Mouse (Mus musculus): ENCODE data around the gene Tmem131. TPM values are rescaled to one million over a fixed set of nuclear protein-coding genes. Genes with fewer than 3 reads are reported as not detected.

The Tmem131 gene
- polyA plus RNA-seq, 1 experiment from 2014 or later = 6.8 TPM

DNA sequence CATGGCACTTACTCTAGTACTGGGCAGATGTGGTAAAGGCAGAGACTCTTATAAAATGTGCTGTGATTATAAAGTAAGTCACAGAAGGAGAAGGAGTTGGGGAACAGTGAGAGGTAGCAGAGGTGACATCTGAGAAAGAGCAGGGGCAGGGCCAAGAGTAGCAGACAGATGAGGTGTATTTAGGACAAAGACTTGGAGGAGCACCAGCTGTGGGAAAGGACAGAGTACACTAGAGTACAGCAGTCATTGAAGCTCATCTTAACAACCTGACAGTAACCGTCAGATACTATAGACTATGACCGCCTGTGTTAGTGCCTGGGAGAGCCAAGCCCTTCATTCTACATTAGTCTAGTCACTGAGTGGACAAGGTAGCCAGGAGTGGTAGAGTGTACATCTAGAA lies 102.5 kb downstream of the Tmem131 start:
- no peak for DNase-seq (ENCODE audit: low spot score)
- no peak for ATAC-seq (ENCODE audit: low FRiP score, low TSS enrichment)
- H3K9ac ChIP-seq (ENCODE audit: low read length) = no peak overlapping the region
- H3K27me3 ChIP-seq (ENCODE audit: control insufficient read depth, insufficient read depth, low read length) = no peaks in the 10 kb centered on the region
- H3K9me3 ChIP-seq (ENCODE audit: control insufficient read depth, low read length) = no peaks in the 10 kb centered on the region
- no peak overlapping the region for H3K4me3 ChIP-seq (ENCODE audit: low read depth, low read length)
- no peaks in the 10 kb centered on the region for H3K4me1 ChIP-seq (replicated peaks; ENCODE audit: control insufficient read depth, insufficient read depth)
- WGBS = 90% methylated on average over 2 of the region's 2 CpGs
- H3K36me3 ChIP-seq (ENCODE audit: control insufficient read depth, insufficient read depth, low read length) = peaks cover 16% of the 10 kb centered on the region
- H3K27ac ChIP-seq (replicated peaks) = no peak overlapping the region
- H3K4me2 ChIP-seq (replicated peaks; ENCODE audit: low read depth) = no peak overlapping the region
- TF ChIP-seq EP300 (optimal IDR thresholded peaks at IDR 0.05) (no peak), CTCF (IDR thresholded peaks at IDR 0.05; ENCODE audit: low read depth) (no peak)

DNA sequence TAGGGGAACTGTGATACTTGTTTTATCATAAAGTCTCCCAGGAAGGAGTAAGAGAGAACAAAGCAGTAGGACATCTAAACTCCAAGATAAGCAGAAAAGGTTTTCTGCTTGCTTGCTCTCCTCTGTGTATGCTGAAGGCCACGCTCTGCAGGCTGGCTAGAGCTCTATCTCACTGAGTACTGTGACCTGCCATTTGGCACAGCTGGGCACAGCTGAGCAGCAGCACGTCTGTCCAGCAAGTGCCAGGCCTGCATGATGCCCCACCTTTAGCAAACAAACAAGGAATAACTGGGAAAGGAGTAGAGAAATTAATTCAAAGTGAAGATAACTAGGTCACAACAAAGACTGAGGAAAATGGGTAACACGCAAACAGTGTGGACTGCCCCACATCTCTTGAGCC lies 103.6 kb downstream of the Tmem131 start:
- Histone ChIP-seq H3K36me3 (ENCODE audit: control insufficient read depth, insufficient read depth, low read length) (peaks cover 16% of the 10 kb centered on the region), H3K27ac (replicated peaks) (no peak overlapping the region), H3K4me3 (ENCODE audit: low read depth, low read length) (no peak overlapping the region), H3K4me2 (replicated peaks; ENCODE audit: low read depth) (no peak overlapping the region), H3K27me3 (ENCODE audit: control insufficient read depth, insufficient read depth, low read length) (no peaks in the 10 kb centered on the region), H3K9ac (ENCODE audit: low read length) (no peak overlapping the region), H3K9me3 (ENCODE audit: control insufficient read depth, low read length) (no peaks in the 10 kb centered on the region), H3K4me1 (replicated peaks; ENCODE audit: control insufficient read depth, insufficient read depth) (no peaks in the 10 kb centered on the region)
- ATAC-seq (ENCODE audit: low FRiP score, low TSS enrichment) = no peak
- 57% methylated on average over 3 of the region's 3 CpGs for WGBS
- TF ChIP-seq CTCF (IDR thresholded peaks at IDR 0.05; ENCODE audit: low read depth) = no peak
- TF ChIP-seq EP300 (optimal IDR thresholded peaks at IDR 0.05) = no peak
- DNase-seq (ENCODE audit: low spot score) = no peak

DNA sequence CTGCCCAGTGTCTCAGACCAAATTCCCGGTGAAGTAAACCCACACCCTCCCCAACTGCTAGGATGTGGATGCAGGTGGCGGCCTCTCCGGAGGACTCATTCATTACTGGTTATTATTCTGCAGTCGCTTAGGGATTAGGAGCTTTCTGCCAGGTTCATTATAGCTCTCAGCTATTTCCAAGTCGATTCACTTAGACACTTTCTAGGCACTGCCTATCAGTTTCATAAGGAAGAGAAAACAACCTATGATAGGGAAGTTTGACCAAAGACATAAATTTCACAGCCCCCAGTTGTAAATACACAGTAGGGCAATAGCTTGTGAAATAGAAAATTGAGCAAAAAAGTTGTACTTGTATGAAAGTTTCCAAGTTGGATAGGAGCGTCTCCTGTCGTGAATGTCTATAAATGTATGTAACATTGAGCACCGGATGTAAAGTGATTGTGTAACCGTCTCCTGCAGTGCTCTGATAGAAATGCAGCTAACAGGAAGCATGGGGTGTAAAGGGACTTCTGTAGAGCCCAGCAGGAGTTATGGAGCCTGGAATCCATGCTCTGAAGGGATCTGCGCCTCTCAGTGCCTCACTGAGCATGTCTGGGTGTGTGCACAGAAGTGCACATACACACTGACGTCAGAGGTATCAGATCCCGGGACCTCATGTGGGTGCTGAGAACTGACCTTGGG lies 107.1 kb downstream of the Tmem131 start:
- Histone ChIP-seq H3K27me3 (ENCODE audit: control insufficient read depth, insufficient read depth, low read length) (no peaks in the 10 kb centered on the region), H3K27ac (replicated peaks) (no peak overlapping the region), H3K36me3 (ENCODE audit: control insufficient read depth, insufficient read depth, low read length) (peaks cover 30% of the 10 kb centered on the region), H3K9ac (ENCODE audit: low read length) (no peak overlapping the region), H3K4me1 (replicated peaks; ENCODE audit: control insufficient read depth, insufficient read depth) (no peaks in the 10 kb centered on the region), H3K9me3 (ENCODE audit: control insufficient read depth, low read length) (no peaks in the 10 kb centered on the region), H3K4me2 (replicated peaks; ENCODE audit: low read depth) (no peak overlapping the region), H3K4me3 (ENCODE audit: low read depth, low read length) (no peak overlapping the region)
- 66% methylated on average over 12 of the region's 12 CpGs for WGBS
- no peak for ATAC-seq (ENCODE audit: low FRiP score, low TSS enrichment)
- no peak for TF ChIP-seq EP300 (optimal IDR thresholded peaks at IDR 0.05)
- no peak for TF ChIP-seq CTCF (IDR thresholded peaks at IDR 0.05; ENCODE audit: low read depth)
- no peak for DNase-seq (ENCODE audit: low spot score)

DNA sequence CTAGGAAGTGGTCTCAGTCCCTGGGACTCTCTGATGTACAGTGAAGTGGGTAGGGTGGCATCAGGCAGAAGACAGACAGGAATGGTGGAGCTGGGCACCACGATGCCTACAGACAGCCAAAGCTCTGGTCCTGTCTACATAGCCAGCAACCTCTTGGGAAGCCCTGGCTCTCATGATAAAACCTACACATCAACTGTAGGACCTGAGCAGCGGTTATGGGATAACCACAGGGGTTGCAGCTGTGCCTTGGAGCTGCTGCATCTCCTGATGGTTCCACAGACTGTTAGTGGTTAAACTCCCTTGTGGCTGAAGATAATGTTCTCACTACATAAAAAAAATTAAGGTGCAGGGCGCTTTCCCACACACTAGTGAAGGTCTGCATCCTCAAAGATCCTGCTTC lies 107.9 kb downstream of the Tmem131 start:
- H3K9me3 ChIP-seq (ENCODE audit: control insufficient read depth, low read length) = no peaks in the 10 kb centered on the region
- H3K4me1 ChIP-seq (replicated peaks; ENCODE audit: control insufficient read depth, insufficient read depth) = 0 out of 2 replicates have a peak, but pooled peaks cover 3% of the 10 kb centered on the region
- H3K9ac ChIP-seq (ENCODE audit: low read length) = no peak overlapping the region
- no peak overlapping the region for H3K4me2 ChIP-seq (replicated peaks; ENCODE audit: low read depth)
- H3K27me3 ChIP-seq (ENCODE audit: control insufficient read depth, insufficient read depth, low read length) = no peaks in the 10 kb centered on the region
- no peak for DNase-seq (ENCODE audit: low spot score)
- H3K27ac ChIP-seq (replicated peaks) = no peak overlapping the region
- no peak for ATAC-seq (ENCODE audit: low FRiP score, low TSS enrichment)
- no peak overlapping the region for H3K4me3 ChIP-seq (ENCODE audit: low read depth, low read length)
- peaks cover 30% of the 10 kb centered on the region for H3K36me3 ChIP-seq (ENCODE audit: control insufficient read depth, insufficient read depth, low read length)
- WGBS = 92% methylated on average over 3 of the region's 3 CpGs
- TF ChIP-seq EP300 (optimal IDR thresholded peaks at IDR 0.05) (no peak), CTCF (IDR thresholded peaks at IDR 0.05; ENCODE audit: low read depth) (no peak)

DNA sequence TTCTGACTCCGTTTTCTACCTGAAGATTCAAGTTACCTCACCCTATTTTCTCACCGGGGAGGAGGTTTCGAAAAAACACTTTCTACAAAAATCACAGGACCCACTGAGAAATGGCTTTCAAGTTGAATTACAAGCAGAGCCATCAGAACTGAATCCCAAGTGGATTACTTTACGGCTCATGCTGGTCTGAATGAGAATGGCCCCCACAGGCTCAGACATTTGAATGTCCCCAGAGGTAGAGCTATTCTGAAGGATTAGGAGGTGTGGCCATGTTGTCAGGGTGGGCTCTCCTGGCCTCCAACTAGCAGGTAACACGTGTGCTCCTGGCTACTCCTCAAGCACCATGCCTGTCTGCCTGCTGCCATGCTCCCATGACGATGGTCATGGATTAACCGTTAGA lies 109.4 kb downstream of the Tmem131 start:
- whole genome bisulfite sequencing = 96% methylated on average over 7 of the region's 7 CpGs

More for the DNA sequence above, 109.4 kb downstream of the Tmem131 start:
- DNase-seq (ENCODE audit: low spot score) (no peak), ATAC-seq (ENCODE audit: low FRiP score, low TSS enrichment) (no peak)
- 0 out of 2 replicates have a peak, but pooled peaks cover 3% of the 10 kb centered on the region for H3K4me1 ChIP-seq (replicated peaks; ENCODE audit: control insufficient read depth, insufficient read depth)
- no peaks in the 10 kb centered on the region for H3K27me3 ChIP-seq (ENCODE audit: control insufficient read depth, insufficient read depth, low read length)
- H3K36me3 ChIP-seq (ENCODE audit: control insufficient read depth, insufficient read depth, low read length) = peaks cover 25% of the 10 kb centered on the region
- no peak overlapping the region for H3K4me2 ChIP-seq (replicated peaks; ENCODE audit: low read depth)
- H3K9ac ChIP-seq (ENCODE audit: low read length) = no peak overlapping the region
- no peaks in the 10 kb centered on the region for H3K9me3 ChIP-seq (ENCODE audit: control insufficient read depth, low read length)
- no peak overlapping the region for H3K27ac ChIP-seq (replicated peaks)
- TF ChIP-seq EP300 (optimal IDR thresholded peaks at IDR 0.05) (no peak), CTCF (IDR thresholded peaks at IDR 0.05; ENCODE audit: low read depth) (no peak)
- no peak overlapping the region for H3K4me3 ChIP-seq (ENCODE audit: low read depth, low read length)

Measured in stomach, postnatal 0 days (tissue).